Mouse (Mus musculus) heart, embryonic 12.5 days (tissue): ENCODE measurements around the gene Il21r. TPM values are rescaled to one million over a fixed set of nuclear protein-coding genes. Genes with fewer than 3 reads are reported as not detected.

Experiments used
- ATAC-seq: fragments of 200-750 bp; cut with Nextera tagmentation; 2 replicates; pipeline ENCODE4 v1.8.0; 2017; ENCODE audit warnings: moderate TSS enrichment, moderate library complexity; ENCODE audit not compliant: insufficient number of reproducible peaks, low FRiP score
- H3K27ac ChIP-seq: fragments of 300-500 bp; sonication (generic); 2 replicates; pipeline ENCODE4 v1.5.1; 2016; ENCODE audit warnings: mild to moderate bottlenecking, moderate library complexity; ENCODE audit not compliant: poor library complexity, severe bottlenecking
- H3K27me3 ChIP-seq: fragments of 300-500 bp; sonication (generic); replicated peaks from 2 replicates; pipeline ENCODE4 v1.6.1; 2016; ENCODE audit warnings: mild to moderate bottlenecking, moderate library complexity
- H3K36me3 ChIP-seq: fragments of 300-500 bp; sonication (generic); 2 replicates; pipeline ENCODE4 v1.6.1; 2016; ENCODE audit warnings: mild to moderate bottlenecking, moderate library complexity
- H3K4me1 ChIP-seq: fragments of 300-500 bp; sonication (generic); replicated peaks from 2 replicates; pipeline ENCODE4 v1.6.1; 2016; ENCODE audit warnings: mild to moderate bottlenecking
- H3K4me2 ChIP-seq: fragments of 300-500 bp; sonication (generic); 2 replicates; pipeline ENCODE4 v1.6.1; 2016; ENCODE audit warnings: mild to moderate bottlenecking, moderate library complexity
- H3K4me3 ChIP-seq: fragments of 300-500 bp; sonication (generic); 2 replicates; pipeline ENCODE4 v1.5.1; 2016; ENCODE audit warnings: mild to moderate bottlenecking
- H3K9ac ChIP-seq: fragments of 300-500 bp; sonication (generic); 2 replicates; pipeline ENCODE4 v1.6.1; 2016; ENCODE audit warnings: mild to moderate bottlenecking, moderate library complexity
- H3K9me3 ChIP-seq: fragments of 300-500 bp; sonication (generic); replicated peaks from 2 replicates; pipeline ENCODE4 v1.6.1; 2016; ENCODE audit warnings: mild to moderate bottlenecking, moderate library complexity
- WGBS: fragments of 180-500 bp; shearing (Covaris S2); methylation state at CpG from one replicate; pipeline ENCODE4 v1.1.7; 2016; 5-methylcytosine and 5-hydroxymethylcytosine counted together
- polyA plus RNA-seq: library from polyadenylated mRNA; unstranded; fragments of >200 nt; fragmentation: Nextera tagmentation; extraction: Ambion mirVana; gene quantifications from 2 replicates; pipeline ENCODE4 v1.2.1, GENCODE M21; 2016

The Il21r gene
- polyA plus RNA-seq, 1 experiment from 2014 or later: 0.18 TPM

- Histone ChIP-seq H3K4me2 (no peak overlapping the region), H3K27ac (no peak overlapping the region), H3K36me3 (no peaks in the 10 kb centered on the region), H3K9me3 (peaks cover 7% of the 10 kb centered on the region; the same call in 1 of the 2 replicates), H3K9ac (no peak overlapping the region), H3K27me3 (no peaks in the 10 kb centered on the region; the same call in 1 of the 2 replicates), H3K4me1 (no peaks in the 10 kb centered on the region), H3K4me3 (no peak overlapping the region)
- no peak for ATAC-seq
- WGBS: 93% methylated on average over 23 of the region's 23 CpGs
Measured at GRCm38 (mm10) chr7:125586355-125586754, 16.9 kb upstream of the Il21r start.

- Histone ChIP-seq H3K4me2 (no peak overlapping the region), H3K27me3 (no peaks in the 10 kb centered on the region), H3K4me3 (no peak overlapping the region), H3K9me3 (peaks cover 7% of the 10 kb centered on the region; the same call in 1 of the 2 replicates), H3K36me3 (no peaks in the 10 kb centered on the region), H3K27ac (no peak overlapping the region), H3K9ac (no peak overlapping the region), H3K4me1 (no peaks in the 10 kb centered on the region)
- ATAC-seq: no peak
- WGBS: 69% methylated on average over 4 of the region's 4 CpGs
Measured at GRCm38 (mm10) chr7:125588721-125589120, 14.5 kb upstream of the Il21r start.

GRCm38 (mm10) chr7:125589896-125590295 lies 13.3 kb upstream of the Il21r start:
- Histone ChIP-seq H3K9me3 (peaks cover 7% of the 10 kb centered on the region; the same call in 1 of the 2 replicates), H3K27me3 (no peaks in the 10 kb centered on the region), H3K4me1 (no peaks in the 10 kb centered on the region), H3K36me3 (no peaks in the 10 kb centered on the region), H3K4me2 (no peak overlapping the region), H3K27ac (no peak overlapping the region), H3K9ac (no peak overlapping the region), H3K4me3 (no peak overlapping the region)
- WGBS: 85% methylated on average over 7 of the region's 7 CpGs
- ATAC-seq: no peak

GRCm38 (mm10) chr7:125593831-125594230 lies 9.4 kb upstream of the Il21r start:
- H3K4me3 ChIP-seq: no peak overlapping the region
- no peak for ATAC-seq
- WGBS: 74% methylated on average over 4 of the region's 4 CpGs
- H3K9me3 ChIP-seq: no peaks in the 10 kb centered on the region
- no peaks in the 10 kb centered on the region for H3K36me3 ChIP-seq
- no peak overlapping the region for H3K27ac ChIP-seq
- no peaks in the 10 kb centered on the region for H3K27me3 ChIP-seq
- no peak overlapping the region for H3K9ac ChIP-seq
- H3K4me2 ChIP-seq: no peak overlapping the region
- H3K4me1 ChIP-seq: no peaks in the 10 kb centered on the region

GRCm38 (mm10) chr7:125596406-125596805 lies 6.8 kb upstream of the Il21r start:
- Histone ChIP-seq H3K4me1 (peaks cover 3% of the 10 kb centered on the region), H3K9ac (no peak overlapping the region), H3K4me2 (no peak overlapping the region), H3K27me3 (no peaks in the 10 kb centered on the region), H3K27ac (no peak overlapping the region), H3K4me3 (no peak overlapping the region), H3K36me3 (no peaks in the 10 kb centered on the region), H3K9me3 (no peaks in the 10 kb centered on the region)
- ATAC-seq: no peak
- WGBS: 62% methylated on average over 3 of the region's 3 CpGs

GRCm38 (mm10) chr7:125597083-125597482 lies 6.1 kb upstream of the Il21r start:
- Histone ChIP-seq H3K27ac (no peak overlapping the region), H3K27me3 (no peaks in the 10 kb centered on the region), H3K4me2 (no peak overlapping the region), H3K4me1 (peaks cover 3% of the 10 kb centered on the region), H3K4me3 (no peak overlapping the region), H3K36me3 (no peaks in the 10 kb centered on the region), H3K9me3 (no peaks in the 10 kb centered on the region), H3K9ac (no peak overlapping the region)
- WGBS: 87% methylated on average over 9 of the region's 9 CpGs
- ATAC-seq: no peak

GRCm38 (mm10) chr7:125597516-125598347 lies 5.5 kb upstream of the Il21r start:
- ATAC-seq: no peak
- Histone ChIP-seq H3K4me2 (no peak overlapping the region), H3K27me3 (no peaks in the 10 kb centered on the region), H3K4me3 (no peak overlapping the region), H3K9ac (no peak overlapping the region), H3K27ac (no peak overlapping the region), H3K4me1 (peaks cover 3% of the 10 kb centered on the region), H3K36me3 (no peaks in the 10 kb centered on the region), H3K9me3 (no peaks in the 10 kb centered on the region)
- WGBS: 85% methylated on average over 11 of the region's 11 CpGs

- Histone ChIP-seq H3K4me1 (peaks cover 3% of the 10 kb centered on the region), H3K36me3 (no peaks in the 10 kb centered on the region), H3K4me3 (no peak overlapping the region), H3K9me3 (no peaks in the 10 kb centered on the region), H3K9ac (no peak overlapping the region), H3K27ac (no peak overlapping the region), H3K4me2 (no peak overlapping the region), H3K27me3 (no peaks in the 10 kb centered on the region)
- WGBS: 35% methylated on average over 4 of the region's 4 CpGs
- no peak for ATAC-seq
Measured at GRCm38 (mm10) chr7:125599373-125599973, 3.8 kb upstream of the Il21r start.

- no peak for ATAC-seq
- Histone ChIP-seq H3K4me1 (peaks cover 3% of the 10 kb centered on the region), H3K4me3 (no peak overlapping the region), H3K27ac (no peak overlapping the region), H3K27me3 (no peaks in the 10 kb centered on the region), H3K9me3 (no peaks in the 10 kb centered on the region), H3K36me3 (no peaks in the 10 kb centered on the region), H3K4me2 (no peak overlapping the region), H3K9ac (no peak overlapping the region)
- 69% methylated on average over 10 of the region's 10 CpGs for WGBS
Measured at GRCm38 (mm10) chr7:125600136-125600535, 3.1 kb upstream of the Il21r start.

- H3K4me2 ChIP-seq: no peak overlapping the region
- H3K36me3 ChIP-seq: no peaks in the 10 kb centered on the region
- H3K27me3 ChIP-seq: no peaks in the 10 kb centered on the region
- WGBS: 27% methylated on average over 6 of the region's 6 CpGs
- H3K9ac ChIP-seq: no peak overlapping the region
- H3K9me3 ChIP-seq: no peaks in the 10 kb centered on the region
- no peak overlapping the region for H3K4me3 ChIP-seq
- H3K4me1 ChIP-seq: peaks cover 5% of the 10 kb centered on the region
- ATAC-seq: no peak
- no peak overlapping the region for H3K27ac ChIP-seq
Measured at GRCm38 (mm10) chr7:125600612-125601279, 2.5 kb upstream of the Il21r start.

GRCm38 (mm10) chr7:125601280-125601670 lies 2.0 kb upstream of the Il21r start:
- Histone ChIP-seq H3K4me1 (peaks cover 10% of the 10 kb centered on the region), H3K36me3 (no peaks in the 10 kb centered on the region), H3K9me3 (no peaks in the 10 kb centered on the region), H3K4me3 (no peak overlapping the region), H3K4me2 (no peak overlapping the region), H3K27ac (no peak overlapping the region), H3K27me3 (no peaks in the 10 kb centered on the region), H3K9ac (no peak overlapping the region)
- no peak for ATAC-seq
- 80% methylated on average over 6 of the region's 6 CpGs for WGBS
